Mouse (Mus musculus): ENCODE results near the gene Cutal. TPM values are rescaled to one million over a fixed set of nuclear protein-coding genes. Genes with fewer than 3 reads are reported as not detected.

Gene Cutal
- polyA plus RNA-seq, 1 experiment from 2014 or later, result 11.6 TPM

GRCm38 (mm10) chr2:34899682-34900081, 25.5 kb downstream of the Cutal start:
- Histone ChIP-seq H3K27me3 (ENCODE audit: control insufficient read depth, insufficient read depth, low read depth, low read length) (no peaks in the 10 kb centered on the region), H3K9me3 (replicated peaks; ENCODE audit: control insufficient read depth, low read length) (no peaks in the 10 kb centered on the region), H3K4me1 (ENCODE audit: control insufficient read depth, low read depth, low read length) (peaks cover 13% of the 10 kb centered on the region), H3K4me3 (ENCODE audit: low read depth, low read length) (no peak overlapping the region), H3K9ac (ENCODE audit: low read depth, low read length) (no peak overlapping the region), H3K27ac (ENCODE audit: low read length) (no peak overlapping the region), H3K4me2 (ENCODE audit: low read depth, low read length) (no peak overlapping the region), H3K36me3 (ENCODE audit: control insufficient read depth, insufficient read depth) (peaks cover 3% of the 10 kb centered on the region; the same call in 1 of the 2 replicates)
- WGBS (ENCODE audit: insufficient replicate concordance), result 75% methylated on average over 11 of the region's 11 CpGs
- ATAC-seq (ENCODE audit: low read depth), result no peak

- Histone ChIP-seq H3K9me3 (replicated peaks; ENCODE audit: control insufficient read depth, low read length) (no peaks in the 10 kb centered on the region), H3K27me3 (ENCODE audit: control insufficient read depth, insufficient read depth, low read depth, low read length) (no peaks in the 10 kb centered on the region), H3K4me1 (ENCODE audit: control insufficient read depth, low read depth, low read length) (peaks cover 15% of the 10 kb centered on the region), H3K27ac (ENCODE audit: low read length) (no peak overlapping the region), H3K4me3 (ENCODE audit: low read depth, low read length) (no peak overlapping the region), H3K9ac (ENCODE audit: low read depth, low read length) (no peak overlapping the region), H3K36me3 (ENCODE audit: control insufficient read depth, insufficient read depth) (peaks cover 3% of the 10 kb centered on the region; the same call in 1 of the 2 replicates), H3K4me2 (ENCODE audit: low read depth, low read length) (no peak overlapping the region)
- no peak for ATAC-seq (ENCODE audit: low read depth)
- 61% methylated on average over 1 of the region's 1 CpGs for WGBS (ENCODE audit: insufficient replicate concordance)
Observed at GRCm38 (mm10) chr2:34900412-34900811, 26.2 kb downstream of the Cutal start.

GRCm38 (mm10) chr2:34901726-34902125, 27.5 kb downstream of the Cutal start:
- H3K4me2 ChIP-seq (ENCODE audit: low read depth, low read length), result no peak overlapping the region
- H3K27me3 ChIP-seq (ENCODE audit: control insufficient read depth, insufficient read depth, low read depth, low read length), result no peaks in the 10 kb centered on the region
- no peak overlapping the region for H3K4me3 ChIP-seq (ENCODE audit: low read depth, low read length)
- H3K9ac ChIP-seq (ENCODE audit: low read depth, low read length), result no peak overlapping the region
- H3K4me1 ChIP-seq (ENCODE audit: control insufficient read depth, low read depth, low read length), result peaks cover 26% of the 10 kb centered on the region
- no peak for ATAC-seq (ENCODE audit: low read depth)
- H3K9me3 ChIP-seq (replicated peaks; ENCODE audit: control insufficient read depth, low read length), result no peaks in the 10 kb centered on the region
- 67% methylated on average over 4 of the region's 4 CpGs for WGBS (ENCODE audit: insufficient replicate concordance)
- H3K27ac ChIP-seq (ENCODE audit: low read length), result no peak overlapping the region
- peaks cover 3% of the 10 kb centered on the region; the same call in 1 of the 2 replicates for H3K36me3 ChIP-seq (ENCODE audit: control insufficient read depth, insufficient read depth)

GRCm38 (mm10) chr2:34902731-34903130, 28.5 kb downstream of the Cutal start:
- Histone ChIP-seq H3K27ac (ENCODE audit: low read length) (no peak overlapping the region), H3K4me3 (ENCODE audit: low read depth, low read length) (no peak overlapping the region), H3K27me3 (ENCODE audit: control insufficient read depth, insufficient read depth, low read depth, low read length) (no peaks in the 10 kb centered on the region), H3K4me1 (ENCODE audit: control insufficient read depth, low read depth, low read length) (peaks cover 33% of the 10 kb centered on the region), H3K9me3 (replicated peaks; ENCODE audit: control insufficient read depth, low read length) (no peaks in the 10 kb centered on the region), H3K4me2 (ENCODE audit: low read depth, low read length) (no peak overlapping the region), H3K9ac (ENCODE audit: low read depth, low read length) (no peak overlapping the region), H3K36me3 (ENCODE audit: control insufficient read depth, insufficient read depth) (peaks cover 3% of the 10 kb centered on the region; the same call in 1 of the 2 replicates)
- no peak for ATAC-seq (ENCODE audit: low read depth)
- 77% methylated on average over 6 of the region's 6 CpGs for WGBS (ENCODE audit: insufficient replicate concordance)

GRCm38 (mm10) chr2:34903191-34903590, 29.0 kb downstream of the Cutal start:
- no peak overlapping the region for H3K4me3 ChIP-seq (ENCODE audit: low read depth, low read length)
- H3K27me3 ChIP-seq (ENCODE audit: control insufficient read depth, insufficient read depth, low read depth, low read length), result no peaks in the 10 kb centered on the region
- H3K36me3 ChIP-seq (ENCODE audit: control insufficient read depth, insufficient read depth), result peaks cover 3% of the 10 kb centered on the region; the same call in 1 of the 2 replicates
- no peak overlapping the region for H3K4me2 ChIP-seq (ENCODE audit: low read depth, low read length)
- H3K9ac ChIP-seq (ENCODE audit: low read depth, low read length), result no peak overlapping the region
- peaks cover 33% of the 10 kb centered on the region for H3K4me1 ChIP-seq (ENCODE audit: control insufficient read depth, low read depth, low read length)
- no peaks in the 10 kb centered on the region for H3K9me3 ChIP-seq (replicated peaks; ENCODE audit: control insufficient read depth, low read length)
- H3K27ac ChIP-seq (ENCODE audit: low read length), result no peak overlapping the region
- 80% methylated on average over 7 of the region's 7 CpGs for WGBS (ENCODE audit: insufficient replicate concordance)
- ATAC-seq (ENCODE audit: low read depth), result no peak

GRCm38 (mm10) chr2:34903652-34904405, 29.6 kb downstream of the Cutal start:
- peaks cover 3% of the 10 kb centered on the region; the same call in 1 of the 2 replicates for H3K36me3 ChIP-seq (ENCODE audit: control insufficient read depth, insufficient read depth)
- no peak overlapping the region for H3K9ac ChIP-seq (ENCODE audit: low read depth, low read length)
- H3K4me2 ChIP-seq (ENCODE audit: low read depth, low read length), result peak overlapping the region; percentile 78
- no peaks in the 10 kb centered on the region for H3K27me3 ChIP-seq (ENCODE audit: control insufficient read depth, insufficient read depth, low read depth, low read length)
- no peak overlapping the region for H3K4me3 ChIP-seq (ENCODE audit: low read depth, low read length)
- no peaks in the 10 kb centered on the region for H3K9me3 ChIP-seq (replicated peaks; ENCODE audit: control insufficient read depth, low read length)
- H3K27ac ChIP-seq (ENCODE audit: low read length), result peak overlapping the region; percentile 79; the same call in 1 of the 2 replicates
- 79% methylated on average over 4 of the region's 4 CpGs for WGBS (ENCODE audit: insufficient replicate concordance)
- peaks cover 33% of the 10 kb centered on the region for H3K4me1 ChIP-seq (ENCODE audit: control insufficient read depth, low read depth, low read length)
- ATAC-seq (ENCODE audit: low read depth), result no peak

- Histone ChIP-seq H3K4me1 (ENCODE audit: control insufficient read depth, low read depth, low read length) (peaks cover 33% of the 10 kb centered on the region), H3K4me3 (ENCODE audit: low read depth, low read length) (peak overlapping the region; percentile 64), H3K4me2 (ENCODE audit: low read depth, low read length) (peak overlapping the region; percentile 96), H3K9me3 (replicated peaks; ENCODE audit: control insufficient read depth, low read length) (no peaks in the 10 kb centered on the region), H3K9ac (ENCODE audit: low read depth, low read length) (peak overlapping the region; percentile 67), H3K27ac (ENCODE audit: low read length) (peak overlapping the region; percentile 79), H3K27me3 (ENCODE audit: control insufficient read depth, insufficient read depth, low read depth, low read length) (no peaks in the 10 kb centered on the region), H3K36me3 (ENCODE audit: control insufficient read depth, insufficient read depth) (peaks cover 3% of the 10 kb centered on the region; the same call in 1 of the 2 replicates)
- ATAC-seq (ENCODE audit: low read depth), result peak; percentile 94
- WGBS (ENCODE audit: insufficient replicate concordance), result under 1% methylated on average over 34 of the region's 34 CpGs
Observed at GRCm38 (mm10) chr2:34904849-34905542, 30.8 kb downstream of the Cutal start.

GRCm38 (mm10) chr2:34906426-34906825, 32.2 kb downstream of the Cutal start:
- H3K4me2 ChIP-seq (ENCODE audit: low read depth, low read length), result no peak overlapping the region
- H3K27ac ChIP-seq (ENCODE audit: low read length), result no peak overlapping the region; the same call in 1 of the 2 replicates

More at GRCm38 (mm10) chr2:34906426-34906825, 32.2 kb downstream of the Cutal start:
- no peak overlapping the region for H3K9ac ChIP-seq (ENCODE audit: low read depth, low read length)
- peaks cover 33% of the 10 kb centered on the region for H3K4me1 ChIP-seq (ENCODE audit: control insufficient read depth, low read depth, low read length)
- no peaks in the 10 kb centered on the region for H3K9me3 ChIP-seq (replicated peaks; ENCODE audit: control insufficient read depth, low read length)
- no peak for ATAC-seq (ENCODE audit: low read depth)
- H3K36me3 ChIP-seq (ENCODE audit: control insufficient read depth, insufficient read depth), result peaks cover 3% of the 10 kb centered on the region; the same call in 1 of the 2 replicates
- 79% methylated on average over 6 of the region's 6 CpGs for WGBS (ENCODE audit: insufficient replicate concordance)
- no peak overlapping the region for H3K4me3 ChIP-seq (ENCODE audit: low read depth, low read length)
- no peaks in the 10 kb centered on the region for H3K27me3 ChIP-seq (ENCODE audit: control insufficient read depth, insufficient read depth, low read depth, low read length)
